Mouse (Mus musculus) myocyte (in vitro differentiated cells): ENCODE measurements around the gene Cmtm4.

ENCODE experiments used
- E2F4 ChIP-seq: IDR thresholded peaks from one replicate; pipeline ENCODE4 v1.6.1; 2011; ENCODE audit warnings: mild to moderate bottlenecking, control low read depth, moderate library complexity; ENCODE audit not compliant: insufficient read depth
- MAX ChIP-seq: IDR thresholded peaks from one replicate; pipeline ENCODE4 v1.6.1; 2011; ENCODE audit warnings: low read depth, mild to moderate bottlenecking, control low read depth
- MYOD1 ChIP-seq, 3 experiments: IDR thresholded peaks; one replicate each; pipeline ENCODE4 v1.6.1; 2011; ENCODE audit warnings: control low read depth in 2 of 3, low read depth in 2 of 3, mild to moderate bottlenecking in 2 of 3, moderate library complexity in 1 of 3; ENCODE audit not compliant: insufficient read length in 2 of 3, control insufficient read depth in 1 of 3
- POLR2A ChIP-seq: IDR thresholded peaks from one replicate; pipeline ENCODE4 v1.6.1; 2011; ENCODE audit warnings: low read depth, mild to moderate bottlenecking, control low read depth, moderate library complexity; ENCODE audit not compliant: insufficient read length

DNA sequence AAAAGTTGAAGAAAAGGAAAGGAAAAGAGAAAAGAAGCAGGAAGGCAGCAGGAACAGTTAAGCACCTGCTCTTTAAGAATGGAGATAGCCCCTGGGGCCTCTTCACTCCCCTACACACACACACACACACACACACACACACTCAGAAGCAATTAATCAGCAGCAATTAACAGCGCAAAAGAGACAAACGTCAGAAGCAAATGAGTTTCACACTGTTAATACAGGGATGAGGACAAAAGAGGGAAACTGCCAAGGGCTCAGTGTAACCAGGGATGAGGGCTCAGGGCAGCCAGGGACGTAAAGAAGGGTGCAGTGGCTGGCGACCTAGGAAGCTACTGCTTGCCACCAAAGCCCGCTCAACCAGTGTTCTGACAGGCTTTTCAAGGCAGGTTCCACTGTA lies 28.2 kb downstream of the Cmtm4 start:
- TF ChIP-seq POLR2A = no peak
- no peak for TF ChIP-seq MYOD1 (IDR thresholded peaks at IDR 0.05; ENCODE audit: control insufficient read depth in 1 of 3, insufficient read length in 2 of 3, low read depth in 2 of 3)
- no peak for TF ChIP-seq MAX
- no peak for TF ChIP-seq E2F4
